Mouse (Mus musculus): ENCODE data around the gene Blnk.

The Blnk gene

GRCm38 (mm10) chr19:40994057-40994585 is at the start of gene Blnk:
Gene Blnk, minus strand, starts transcription at chr19:40994535.
- DNase-seq (ENCODE audit: low spot score in 2 of 2) = peak in 1 of 2 experiments; percentile 33

- no peak for DNase-seq (ENCODE audit: low spot score in 2 of 2)
Observed at GRCm38 (mm10) chr19:41039110-41039509, 44.8 kb upstream of the Blnk start.

GRCm38 (mm10) chr19:41035809-41036551 is 41.6 kb upstream of the Blnk start:
- no peak for DNase-seq (ENCODE audit: low spot score in 2 of 2)

GRCm38 (mm10) chr19:41031869-41032268 is 37.5 kb upstream of the Blnk start:
- DNase-seq (ENCODE audit: low spot score in 2 of 2) = no peak

DNA sequence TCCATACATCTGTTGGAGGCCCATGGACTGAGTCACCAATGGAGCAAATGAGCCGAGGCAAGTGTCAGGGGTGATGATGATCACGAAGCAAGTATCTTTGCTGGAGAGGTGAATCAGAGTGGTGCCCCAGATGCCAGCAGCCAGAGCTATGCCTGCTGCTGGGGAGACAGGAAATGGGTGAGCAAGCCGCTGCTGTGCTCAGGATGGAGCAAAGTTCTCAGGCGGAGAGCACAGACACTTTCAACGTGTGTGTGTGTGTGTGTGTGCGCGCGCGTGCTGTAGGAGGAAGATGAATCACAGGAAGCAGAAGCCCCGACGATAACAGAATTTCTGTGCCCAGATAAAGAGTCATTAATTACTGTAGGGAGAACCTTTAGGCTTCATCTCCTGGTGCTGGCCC is 36.7 kb upstream of the Blnk start:
- no peak for DNase-seq (ENCODE audit: low spot score in 2 of 2)

DNA sequence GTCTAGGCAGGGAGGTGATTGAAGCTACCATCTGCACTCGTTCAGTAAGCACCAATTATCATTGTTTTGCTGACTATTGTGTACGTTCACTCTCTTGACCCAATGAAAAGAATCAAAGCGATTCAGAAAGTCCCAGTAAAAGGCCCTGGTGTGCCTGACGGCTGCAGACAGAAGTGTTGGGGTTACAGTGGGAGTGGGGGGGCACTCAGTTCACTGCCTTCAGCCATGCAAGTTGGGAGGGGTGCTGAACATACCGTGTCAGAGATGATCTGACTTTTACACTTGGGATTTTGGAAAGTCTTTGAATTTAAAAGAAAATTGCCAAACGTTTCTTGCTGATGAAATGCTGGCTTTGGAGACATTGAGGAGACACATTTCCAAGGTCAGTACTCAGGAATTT is 35.8 kb upstream of the Blnk start:
- DNase-seq (ENCODE audit: low spot score in 2 of 2) = no peak

DNA sequence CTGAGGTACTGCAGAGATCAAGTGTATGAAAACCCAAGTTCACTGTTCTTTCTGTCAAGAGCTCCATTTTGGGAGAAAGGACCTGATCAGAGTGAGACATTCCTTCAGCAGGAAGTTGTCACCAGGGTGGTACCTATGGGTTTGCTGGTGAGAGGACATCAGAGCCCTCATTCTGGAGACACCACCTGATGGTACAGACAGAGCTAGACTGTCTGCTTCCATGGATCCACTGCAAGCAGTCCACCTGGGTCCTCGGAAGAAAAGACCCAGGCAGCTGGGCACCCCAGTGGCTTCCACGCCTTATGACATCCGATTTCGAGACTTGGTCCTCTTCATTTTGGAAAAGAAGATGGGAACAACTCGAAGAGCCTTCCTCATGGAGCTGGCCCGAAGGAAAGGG is 34.9 kb upstream of the Blnk start, which contains the start of gene Dntt:
Gene Dntt (plus strand): TSS at position 57 of the 400 bp plus-strand sequence.
- no peak for DNase-seq (ENCODE audit: low spot score in 2 of 2)

DNA sequence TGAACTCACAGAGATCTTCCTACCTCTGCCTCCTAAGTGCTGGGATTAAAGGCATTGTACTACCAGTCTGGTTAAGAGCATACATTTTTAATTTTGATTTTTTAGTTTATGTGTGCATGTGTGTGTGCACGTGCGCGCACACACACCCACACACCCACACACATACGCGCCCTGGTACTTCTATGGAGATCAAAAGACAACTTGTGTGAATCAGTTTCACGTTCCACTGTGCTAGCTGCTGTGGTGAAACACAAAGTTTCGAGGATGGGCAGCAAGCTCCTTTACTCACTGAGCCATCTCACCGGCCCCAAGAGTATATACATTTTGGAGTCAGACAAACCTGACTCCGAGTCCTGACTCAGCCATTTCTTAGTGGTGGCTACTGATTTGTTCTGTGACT is 33.3 kb upstream of the Blnk start:
- DNase-seq (ENCODE audit: low spot score in 2 of 2) = no peak

DNA sequence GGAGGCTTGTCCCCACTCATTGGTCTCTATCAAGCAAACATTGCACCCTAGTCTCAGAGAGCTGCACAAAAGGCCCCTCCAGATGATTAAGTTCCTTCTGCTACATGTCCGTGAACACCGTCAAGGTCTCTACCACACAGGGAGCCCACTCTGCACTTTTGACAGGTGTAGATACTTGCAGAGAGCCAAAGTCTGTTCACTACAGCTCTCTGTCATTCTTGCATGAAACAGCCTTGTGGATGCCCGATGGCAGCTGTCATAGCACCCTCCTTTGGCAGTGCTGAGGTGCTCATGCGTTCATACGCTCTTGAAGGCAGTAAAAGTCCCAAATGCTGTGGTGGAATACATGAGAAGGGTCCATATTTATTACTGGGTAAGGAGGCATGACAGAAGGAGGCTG is 32.7 kb upstream of the Blnk start:
- no peak for DNase-seq (ENCODE audit: low spot score in 2 of 2)

- DNase-seq (ENCODE audit: low spot score in 2 of 2) = no peak
Observed at GRCm38 (mm10) chr19:41026551-41026950, 32.2 kb upstream of the Blnk start.

DNA sequence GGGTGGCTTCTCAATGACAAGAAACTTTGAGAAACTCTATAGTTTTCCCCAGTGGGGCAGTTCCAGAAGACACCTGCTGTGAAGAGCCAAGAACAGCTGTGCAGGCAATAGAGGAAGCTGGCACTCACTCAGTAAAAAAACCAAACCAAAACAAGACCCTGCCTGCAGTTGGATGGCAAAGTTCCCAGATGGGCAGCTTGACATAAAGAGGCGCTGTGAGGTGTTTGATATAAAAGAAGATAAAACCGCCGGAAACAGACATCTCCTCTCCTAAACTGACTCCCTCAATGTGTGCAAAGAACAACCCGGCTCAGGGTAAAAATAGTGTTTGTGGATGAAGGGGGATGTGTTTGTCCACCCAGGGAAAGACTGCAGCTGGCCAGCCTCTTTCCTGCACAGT is 27.9 kb upstream of the Blnk start:
- DNase-seq (ENCODE audit: low spot score in 2 of 2) = no peak

- no peak for DNase-seq (ENCODE audit: low spot score in 2 of 2)
Observed at GRCm38 (mm10) chr19:41020537-41020936, 26.2 kb upstream of the Blnk start.

- no peak for DNase-seq (ENCODE audit: low spot score in 2 of 2)
Observed at GRCm38 (mm10) chr19:41019164-41019675, 24.9 kb upstream of the Blnk start.

DNA sequence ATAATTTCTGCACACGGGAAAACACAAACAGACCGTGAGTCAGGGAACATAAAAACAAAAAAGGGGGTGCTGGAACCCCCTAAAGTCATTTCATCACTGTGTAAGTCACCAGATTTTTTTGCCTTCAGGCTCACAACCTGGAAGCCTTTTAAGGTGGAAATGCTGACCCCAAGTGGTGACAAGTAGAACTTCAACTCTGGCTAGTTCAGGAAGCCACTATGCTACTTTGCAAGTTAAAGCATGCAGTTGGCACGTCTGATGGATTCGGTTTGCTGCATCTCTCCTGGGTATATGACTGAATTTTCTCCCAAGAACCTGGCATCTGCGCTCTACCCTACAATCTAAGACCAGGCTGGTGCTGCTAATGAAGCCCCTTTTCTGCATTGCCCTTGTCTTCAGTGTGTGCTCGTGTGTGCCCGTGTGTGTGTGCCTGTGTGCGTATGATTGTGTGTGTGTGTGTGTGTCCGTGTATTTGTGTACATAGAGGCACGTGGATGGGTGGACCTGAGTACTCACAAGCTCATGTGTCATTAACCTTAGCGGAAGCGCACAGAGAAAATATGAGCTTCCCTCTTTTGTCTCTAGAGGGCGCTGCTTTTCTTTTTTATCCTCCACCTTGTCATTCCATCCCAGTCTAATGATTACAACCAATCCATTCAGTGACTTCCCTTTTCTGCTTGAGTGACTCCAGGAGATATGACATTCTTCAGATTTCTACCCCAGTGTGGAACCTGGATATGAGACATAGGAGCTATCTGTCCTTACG is 21.8 kb upstream of the Blnk start:
- no peak for DNase-seq (ENCODE audit: low spot score in 2 of 2)

DNA sequence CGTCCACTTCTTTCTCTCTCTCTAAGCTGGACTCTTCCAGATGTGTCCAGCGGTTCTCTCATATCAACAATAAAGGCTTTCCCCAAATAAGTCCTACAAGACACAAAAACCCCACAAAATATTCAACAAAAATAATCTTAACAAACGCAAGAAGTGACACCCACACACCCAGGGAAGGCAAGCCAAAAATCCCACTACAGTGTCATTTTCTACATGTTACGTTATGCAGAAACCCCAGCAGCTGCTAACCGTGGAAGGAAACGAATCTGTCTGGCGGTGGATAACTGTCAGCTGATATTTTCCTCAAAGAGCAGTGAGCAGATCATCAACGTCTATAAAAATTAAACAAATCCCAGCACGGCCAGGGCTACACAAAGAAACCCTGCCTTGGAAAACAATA is 19.7 kb upstream of the Blnk start:
- DNase-seq (ENCODE audit: low spot score in 2 of 2) = no peak

DNA sequence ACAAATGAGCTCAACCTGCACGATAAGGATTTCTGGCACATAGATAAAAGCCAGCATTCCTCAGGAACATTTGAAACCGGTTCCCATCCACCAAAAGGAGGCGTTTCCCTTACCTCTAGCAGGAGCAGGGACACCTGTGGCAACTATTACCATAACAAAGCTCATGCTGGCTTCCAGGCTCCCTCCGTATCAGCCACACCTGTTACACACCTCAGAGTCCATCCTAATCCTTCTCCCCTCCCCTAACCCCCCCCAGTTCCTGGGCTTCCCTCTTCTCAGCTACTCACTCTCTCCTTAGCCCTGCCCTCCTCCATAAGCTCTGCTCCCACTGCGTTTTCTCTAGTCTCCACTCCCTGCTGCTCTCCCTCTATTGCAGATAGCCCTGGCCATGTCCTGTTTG is 19.3 kb upstream of the Blnk start:
- no peak for DNase-seq (ENCODE audit: low spot score in 2 of 2)

DNA sequence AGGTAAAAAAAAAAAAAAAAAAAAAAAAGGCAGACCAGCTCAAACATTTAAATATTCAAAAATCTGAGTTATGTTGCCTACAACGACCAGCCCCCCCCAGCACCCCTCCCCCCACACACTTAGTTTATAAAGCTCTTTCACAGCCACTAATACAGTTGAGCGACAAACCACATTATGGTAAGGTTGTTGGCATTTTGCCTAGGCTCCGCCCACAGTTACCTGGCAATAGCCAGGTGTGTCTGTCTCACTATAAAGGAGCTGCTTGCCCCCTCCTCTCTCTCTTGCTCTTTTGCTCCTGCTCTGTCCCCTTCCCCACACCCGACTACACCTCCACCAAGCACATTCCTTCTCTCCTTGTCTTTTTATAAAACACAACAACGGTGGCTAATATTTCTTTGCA is 17.3 kb upstream of the Blnk start:
- no peak for DNase-seq (ENCODE audit: low spot score in 2 of 2)

GRCm38 (mm10) chr19:41008674-41009395 is 14.5 kb upstream of the Blnk start:
- no peak for DNase-seq (ENCODE audit: low spot score in 2 of 2)

GRCm38 (mm10) chr19:41007733-41008132 is 13.4 kb upstream of the Blnk start:
- DNase-seq (ENCODE audit: low spot score in 2 of 2) = no peak

DNA sequence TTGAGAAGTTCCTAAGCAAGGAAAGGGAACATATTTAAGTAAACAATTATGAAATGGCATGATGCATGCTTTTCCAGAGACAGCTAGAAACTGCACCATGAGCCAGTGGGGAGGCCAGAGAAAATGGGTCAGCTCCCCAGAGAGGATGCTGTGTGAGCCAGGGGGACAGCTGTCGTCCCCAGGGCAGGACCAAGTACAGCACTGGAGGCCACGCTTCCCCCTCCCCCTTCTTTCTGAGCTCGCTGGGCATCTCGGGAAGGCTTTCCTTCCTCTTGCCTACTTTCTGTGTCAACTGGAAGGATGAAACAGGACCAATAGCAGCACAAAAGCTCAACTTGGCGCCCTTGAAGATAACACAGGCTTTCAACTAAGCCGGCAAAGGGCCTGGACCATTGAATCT is 13.0 kb upstream of the Blnk start:
- DNase-seq (ENCODE audit: low spot score in 2 of 2) = no peak

DNA sequence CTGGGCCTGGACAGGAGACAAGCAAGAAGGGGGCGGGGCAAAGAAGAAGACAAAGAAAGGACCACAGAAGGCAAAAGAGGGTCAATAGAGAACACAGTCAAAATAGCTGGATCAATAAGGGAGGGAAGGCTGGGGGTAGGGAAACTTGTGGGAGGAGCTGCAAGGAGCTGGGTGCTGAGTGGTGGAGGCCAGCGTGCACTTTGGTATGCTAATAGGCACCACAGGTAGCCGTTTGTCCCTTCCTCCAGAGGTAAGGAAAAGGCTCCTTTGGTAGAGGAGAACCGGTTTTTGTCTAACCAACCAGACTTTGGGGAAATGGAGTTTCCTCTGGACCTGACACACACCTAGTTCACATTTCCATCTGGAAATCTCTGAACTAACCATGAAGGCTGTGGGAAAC is 12.3 kb upstream of the Blnk start:
- no peak for DNase-seq (ENCODE audit: low spot score in 2 of 2)

- DNase-seq (ENCODE audit: low spot score in 2 of 2) = no peak
Observed at GRCm38 (mm10) chr19:41003694-41004315, 9.5 kb upstream of the Blnk start.
